Mouse (Mus musculus) hindbrain, embryonic 11.5 days (tissue): ENCODE data around the gene 4931422A03Rik. TPM values are rescaled to one million over a fixed set of nuclear protein-coding genes. Genes with fewer than 3 reads are reported as not detected.

Experiments
- ATAC-seq: fragments of 200-750 bp; cut with Nextera tagmentation; 2 replicates; pipeline ENCODE4 v1.8.0; 2017; ENCODE audit warnings: mild to moderate bottlenecking, moderate TSS enrichment, moderate library complexity; ENCODE audit not compliant: low FRiP score
- DNase-seq: peaks from one replicate; pipeline ENCODE4 v3.0.0-alpha.2; 2015; ENCODE audit warnings: low spot score
- H3K27ac ChIP-seq: fragments of 300-500 bp; sonication (generic); 2 replicates; pipeline ENCODE4 v1.5.1; 2014; ENCODE audit warnings: mild to moderate bottlenecking, low read depth, low read length
- H3K27me3 ChIP-seq: fragments of 300-500 bp; sonication (generic); 2 replicates; pipeline ENCODE4 v1.6.1; 2014; ENCODE audit warnings: mild to moderate bottlenecking, low read length, moderate library complexity, mixed read lengths; ENCODE audit not compliant: control insufficient read depth, insufficient read depth
- H3K36me3 ChIP-seq: fragments of 300-500 bp; sonication (generic); 2 replicates; pipeline ENCODE4 v1.6.1; 2014; ENCODE audit warnings: mild to moderate bottlenecking, low read length, moderate library complexity, mixed read lengths; ENCODE audit not compliant: control insufficient read depth, insufficient read depth
- H3K4me1 ChIP-seq: fragments of 300-500 bp; sonication (generic); replicated peaks from 2 replicates; pipeline ENCODE4 v1.6.1; 2014; ENCODE audit warnings: low read length, mixed read lengths; ENCODE audit not compliant: control insufficient read depth, insufficient read depth
- H3K4me2 ChIP-seq: fragments of 300-500 bp; sonication (generic); replicated peaks from 2 replicates; pipeline ENCODE4 v1.6.1; 2014; ENCODE audit warnings: mild to moderate bottlenecking, low read depth, low read length
- H3K4me3 ChIP-seq: fragments of 300-500 bp; sonication (generic); 2 replicates; pipeline ENCODE4 v1.5.1; 2014; ENCODE audit warnings: low read depth, low read length
- H3K9ac ChIP-seq: fragments of 300-500 bp; sonication (generic); 2 replicates; pipeline ENCODE4 v1.6.1; 2014; ENCODE audit warnings: low read depth, low read length
- H3K9me3 ChIP-seq: fragments of 300-500 bp; sonication (generic); 2 replicates; pipeline ENCODE4 v1.6.1; 2016; ENCODE audit warnings: low read length; ENCODE audit not compliant: control insufficient read depth
- WGBS: fragments of 180-500 bp; shearing (Covaris S2); extraction: QIAGEN DNeasy Blood & Tissue Kit; methylation state at CpG from one replicate; pipeline ENCODE4 v1.1.7; 2014; 5-methylcytosine and 5-hydroxymethylcytosine counted together
- polyA plus RNA-seq: library from polyadenylated mRNA; unstranded; fragments of >200 nt; fragmentation: Nextera tagmentation; extraction: Ambion mirVana; gene quantifications from 2 replicates; pipeline ENCODE4 v1.2.1, GENCODE M21; 2014

Gene 4931422A03Rik
- polyA plus RNA-seq, 1 experiment from 2014 or later, result 2.5 TPM

GRCm38 (mm10) chr2:104007793-104008519 lies 20.2 kb downstream of the 4931422A03Rik start:
- Histone ChIP-seq H3K27ac (no peak overlapping the region), H3K27me3 (no peaks in the 10 kb centered on the region), H3K9me3 (no peaks in the 10 kb centered on the region), H3K4me2 (no peak overlapping the region), H3K36me3 (no peaks in the 10 kb centered on the region), H3K4me1 (no peaks in the 10 kb centered on the region), H3K9ac (no peak overlapping the region), H3K4me3 (no peak overlapping the region)
- 84% methylated on average over 7 of the region's 7 CpGs for WGBS
- DNase-seq, result no peak
- ATAC-seq, result no peak

- H3K4me1 ChIP-seq, result no peaks in the 10 kb centered on the region
- no peaks in the 10 kb centered on the region for H3K36me3 ChIP-seq
- DNase-seq (peak; percentile 78), ATAC-seq (no peak)
- 34% methylated on average over 16 of the region's 16 CpGs for WGBS
- H3K9ac ChIP-seq, result no peak overlapping the region
- no peak overlapping the region for H3K4me3 ChIP-seq
- H3K9me3 ChIP-seq, result no peaks in the 10 kb centered on the region
- no peaks in the 10 kb centered on the region for H3K27me3 ChIP-seq
- H3K27ac ChIP-seq, result no peak overlapping the region
- no peak overlapping the region for H3K4me2 ChIP-seq
Measured at GRCm38 (mm10) chr2:104002711-104003413, 25.3 kb downstream of the 4931422A03Rik start.

- ATAC-seq, result no peak
- no peaks in the 10 kb centered on the region for H3K9me3 ChIP-seq
- no peak for DNase-seq
- no peak overlapping the region for H3K4me3 ChIP-seq
- 87% methylated on average over 4 of the region's 4 CpGs for WGBS
- no peaks in the 10 kb centered on the region for H3K36me3 ChIP-seq
- no peak overlapping the region for H3K4me2 ChIP-seq
- no peak overlapping the region for H3K9ac ChIP-seq
- H3K27me3 ChIP-seq, result no peaks in the 10 kb centered on the region
- H3K27ac ChIP-seq, result no peak overlapping the region
- no peaks in the 10 kb centered on the region for H3K4me1 ChIP-seq
Measured at GRCm38 (mm10) chr2:104001861-104002260, 26.3 kb downstream of the 4931422A03Rik start.

GRCm38 (mm10) chr2:104001076-104001475 lies 27.1 kb downstream of the 4931422A03Rik start:
- Histone ChIP-seq H3K27me3 (no peaks in the 10 kb centered on the region), H3K4me1 (no peaks in the 10 kb centered on the region), H3K27ac (no peak overlapping the region), H3K9ac (no peak overlapping the region), H3K9me3 (no peaks in the 10 kb centered on the region), H3K36me3 (no peaks in the 10 kb centered on the region), H3K4me2 (no peak overlapping the region), H3K4me3 (no peak overlapping the region)
- no peak for ATAC-seq
- DNase-seq, result peak; percentile 31
- 24% methylated on average over 2 of the region's 2 CpGs for WGBS

GRCm38 (mm10) chr2:103992618-103993332 lies 35.4 kb downstream of the 4931422A03Rik start:
- WGBS, result 27% methylated on average over 17 of the region's 17 CpGs
- Histone ChIP-seq H3K36me3 (no peaks in the 10 kb centered on the region), H3K27ac (no peak overlapping the region), H3K4me3 (no peak overlapping the region), H3K4me2 (no peak overlapping the region), H3K9ac (peak overlapping the region; percentile 21; the same call in 1 of the 2 replicates), H3K9me3 (no peaks in the 10 kb centered on the region), H3K27me3 (no peaks in the 10 kb centered on the region; the same call in 1 of the 2 replicates), H3K4me1 (no peaks in the 10 kb centered on the region)
- DNase-seq (peak; percentile 21), ATAC-seq (no peak)

- no peak overlapping the region for H3K9ac ChIP-seq
- no peak for ATAC-seq
Measured at GRCm38 (mm10) chr2:103992162-103992561, 36.0 kb downstream of the 4931422A03Rik start.

GRCm38 (mm10) chr2:103991303-103991702 lies 36.9 kb downstream of the 4931422A03Rik start:
- no peak for ATAC-seq
- Histone ChIP-seq H3K36me3 (no peaks in the 10 kb centered on the region), H3K9me3 (no peaks in the 10 kb centered on the region), H3K27me3 (no peaks in the 10 kb centered on the region; the same call in 1 of the 2 replicates), H3K9ac (no peak overlapping the region), H3K4me1 (no peaks in the 10 kb centered on the region), H3K4me2 (no peak overlapping the region), H3K27ac (no peak overlapping the region), H3K4me3 (no peak overlapping the region)
- no peak for DNase-seq

More at GRCm38 (mm10) chr2:103992162-103992561, 36.0 kb downstream of the 4931422A03Rik start:
- Histone ChIP-seq H3K4me1 (no peaks in the 10 kb centered on the region), H3K27ac (no peak overlapping the region), H3K4me2 (no peak overlapping the region), H3K27me3 (no peaks in the 10 kb centered on the region; the same call in 1 of the 2 replicates), H3K36me3 (no peaks in the 10 kb centered on the region), H3K4me3 (no peak overlapping the region), H3K9me3 (no peaks in the 10 kb centered on the region)
- WGBS, result 69% methylated on average over 9 of the region's 9 CpGs
- no peak for DNase-seq

GRCm38 (mm10) chr2:103989724-103990123 lies 38.4 kb downstream of the 4931422A03Rik start:
- H3K9ac ChIP-seq, result no peak overlapping the region
- H3K36me3 ChIP-seq, result no peaks in the 10 kb centered on the region
- H3K4me3 ChIP-seq, result no peak overlapping the region
- WGBS, result 91% methylated on average over 6 of the region's 6 CpGs
- no peaks in the 10 kb centered on the region for H3K4me1 ChIP-seq
- H3K9me3 ChIP-seq, result no peaks in the 10 kb centered on the region
- no peak for ATAC-seq
- H3K4me2 ChIP-seq, result no peak overlapping the region
- no peak for DNase-seq
- no peaks in the 10 kb centered on the region; the same call in 1 of the 2 replicates for H3K27me3 ChIP-seq
- H3K27ac ChIP-seq, result no peak overlapping the region
